ENCODE assay signal across 15 mouse cellular contexts in the genomic region with DNA sequence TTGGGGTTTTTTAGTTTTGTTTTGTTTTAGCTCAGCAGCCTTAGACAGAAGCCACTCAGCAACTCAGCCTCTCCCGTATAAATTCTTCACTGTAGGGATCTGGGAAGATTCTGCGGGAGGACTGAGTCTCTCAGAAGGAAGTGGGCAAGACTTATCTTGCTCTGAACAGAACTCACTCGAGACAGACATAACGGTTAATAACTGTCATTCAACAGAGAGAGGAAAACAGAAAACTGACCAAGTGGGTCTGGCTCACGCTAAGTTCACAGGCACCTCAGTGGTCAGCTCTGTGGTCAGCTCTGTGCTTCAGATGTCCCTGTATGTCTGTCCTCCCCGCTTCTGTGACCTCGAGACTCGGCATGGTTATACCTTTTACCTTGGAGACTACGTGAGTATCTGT. TPM values are rescaled to one million over a fixed set of nuclear protein-coding genes. Genes with fewer than 3 reads are reported as not detected.
DNase-seq lines count a peak whose midpoint lies in the region; ATAC-seq lines count a peak whose summit lies in the region.
"Had no signal": no experiment of that assay in that cellular context is flagged by ENCODE, and none has a peak within 500 bp of the region (broad histone marks: within the 10 kb centered on the region; RNA-seq: fewer than 3 reads in every experiment).

No protein-coding gene starts in this region.

- peaks cover 82% of the 10 kb centered on the region for H3K4me1 ChIP-seq in heart, embryonic 16.5 days (ENCODE audit: control insufficient read depth, insufficient read depth, low read length)
- peaks cover 33% of the 10 kb centered on the region for H3K4me1 ChIP-seq in midbrain, embryonic 13.5 days (replicated peaks)
- peaks cover 12% of the 10 kb centered on the region; the same call in 1 of the 2 replicates for H3K4me1 ChIP-seq in midbrain, embryonic 14.5 days (ENCODE audit: control insufficient read depth, insufficient read depth, low read length)
- peaks cover 77% of the 10 kb centered on the region for H3K4me1 ChIP-seq in limb, embryonic 10.5 days
- H3K4me1 ChIP-seq in stomach, embryonic 15.5 days = peaks cover 48% of the 10 kb centered on the region

- no peak for DNase-seq in heart, postnatal 36 days
- DNase-seq in midbrain, embryonic 14.5 days = no peak
- DNase-seq in limb, embryonic 10.5 days (ENCODE audit: low spot score) = no peak
- no peak for DNase-seq in urinary bladder, adult 2 months (ENCODE audit: low spot score)
- DNase-seq: adrenal gland, postnatal 25 days; lung, postnatal 4 days had no signal

- 56% methylated on average over 9 of the region's 9 CpGs for WGBS in heart, embryonic 16.5 days
- 86% methylated on average over 9 of the region's 9 CpGs for WGBS in midbrain, embryonic 13.5 days
- WGBS in midbrain, embryonic 14.5 days = 89% methylated on average over 9 of the region's 9 CpGs
- 71% methylated on average over 9 of the region's 9 CpGs for WGBS in limb, embryonic 10.5 days
- 70% methylated on average over 9 of the region's 9 CpGs for WGBS in stomach, embryonic 15.5 days

- H3K36me3 ChIP-seq in heart, embryonic 16.5 days (ENCODE audit: control insufficient read depth, insufficient read depth) = no peaks in the 10 kb centered on the region; the same call in 1 of the 2 replicates
- H3K36me3 ChIP-seq in midbrain, embryonic 13.5 days = no peaks in the 10 kb centered on the region
- H3K36me3 ChIP-seq in midbrain, embryonic 14.5 days (ENCODE audit: control insufficient read depth, insufficient read depth, low read length) = no peaks in the 10 kb centered on the region
- no peaks in the 10 kb centered on the region for H3K36me3 ChIP-seq in limb, embryonic 10.5 days
- H3K36me3 ChIP-seq in stomach, embryonic 15.5 days = no peaks in the 10 kb centered on the region
- H3K36me3 ChIP-seq: hindbrain, embryonic 15.5 days; neural tube, embryonic 13.5 days had no signal

- no peak overlapping the region for H3K4me3 ChIP-seq in heart, embryonic 16.5 days (ENCODE audit: low read length)
- H3K4me3 ChIP-seq in midbrain, embryonic 13.5 days (replicated peaks) = no peak overlapping the region
- H3K4me3 ChIP-seq in midbrain, embryonic 14.5 days (replicated peaks; ENCODE audit: low read depth, low read length) = no peak overlapping the region
- H3K4me3 ChIP-seq in limb, embryonic 10.5 days = no peak overlapping the region
- no peak overlapping the region for H3K4me3 ChIP-seq in stomach, embryonic 15.5 days (replicated peaks)
- H3K4me3 ChIP-seq: hindbrain, embryonic 15.5 days; neural tube, embryonic 13.5 days had no signal

- 0 out of 2 replicates have a peak overlapping the region, but pooled peaks have one; percentile 20 for H3K4me2 ChIP-seq in heart, embryonic 16.5 days (ENCODE audit: low read depth, low read length)
- H3K4me2 ChIP-seq in midbrain, embryonic 13.5 days (replicated peaks) = no peak overlapping the region
- H3K4me2 ChIP-seq in midbrain, embryonic 14.5 days (ENCODE audit: low read length) = no peak overlapping the region
- H3K4me2 ChIP-seq in stomach, embryonic 15.5 days = no peak overlapping the region
- H3K4me2 ChIP-seq: hindbrain, embryonic 15.5 days; neural tube, embryonic 13.5 days had no signal

- H3K27ac ChIP-seq in heart, embryonic 16.5 days (ENCODE audit: low read length) = peak overlapping the region; percentile 21
- H3K27ac ChIP-seq in midbrain, embryonic 13.5 days = no peak overlapping the region
- no peak overlapping the region for H3K27ac ChIP-seq in midbrain, embryonic 14.5 days (replicated peaks; ENCODE audit: low read depth, low read length)
- peak overlapping the region; percentile 84 for H3K27ac ChIP-seq in limb, embryonic 10.5 days
- peak overlapping the region; percentile 6; the same call in 1 of the 2 replicates for H3K27ac ChIP-seq in stomach, embryonic 15.5 days
- H3K27ac ChIP-seq: hindbrain, embryonic 15.5 days; neural tube, embryonic 13.5 days had no signal

- intact Hi-C loops in heart, postnatal 36 days (cut with DNase I) = no loop called here

- H3K9ac ChIP-seq in heart, embryonic 16.5 days (ENCODE audit: low read length) = no peak overlapping the region
- 0 out of 2 replicates have a peak overlapping the region, but pooled peaks have one; percentile 11 for H3K9ac ChIP-seq in midbrain, embryonic 13.5 days (replicated peaks)
- H3K9ac ChIP-seq in midbrain, embryonic 14.5 days (replicated peaks; ENCODE audit: low read length) = no peak overlapping the region
- H3K9ac ChIP-seq in stomach, embryonic 15.5 days = no peak overlapping the region
- H3K9ac ChIP-seq: hindbrain, embryonic 15.5 days; neural tube, embryonic 13.5 days had no signal

- no peak for ATAC-seq in heart, embryonic 16.5 days (replicated peaks; ENCODE audit: extremely low read depth, insufficient read depth, low FRiP score)
- ATAC-seq in midbrain, embryonic 13.5 days = no peak
- ATAC-seq in midbrain, embryonic 14.5 days (ENCODE audit: low FRiP score, low TSS enrichment) = no peak
- no peak for ATAC-seq in stomach, embryonic 15.5 days (ENCODE audit: insufficient read depth, low FRiP score, low read depth)

- no peaks in the 10 kb centered on the region for H3K27me3 ChIP-seq in heart, embryonic 16.5 days (ENCODE audit: control insufficient read depth, insufficient read depth, low read length)
- no peaks in the 10 kb centered on the region for H3K27me3 ChIP-seq in midbrain, embryonic 13.5 days
- no peaks in the 10 kb centered on the region for H3K27me3 ChIP-seq in midbrain, embryonic 14.5 days (ENCODE audit: control insufficient read depth, insufficient read depth, low read length)
- H3K27me3 ChIP-seq in limb, embryonic 10.5 days (ENCODE audit: low read depth, poor library complexity, severe bottlenecking) = peaks cover 18% of the 10 kb centered on the region; the same call in 1 of the 2 replicates
- H3K27me3 ChIP-seq in stomach, embryonic 15.5 days (replicated peaks) = no peaks in the 10 kb centered on the region
- H3K27me3 ChIP-seq: hindbrain, embryonic 15.5 days; neural tube, embryonic 13.5 days had no signal

- no peaks in the 10 kb centered on the region for H3K9me3 ChIP-seq in heart, embryonic 16.5 days (replicated peaks; ENCODE audit: control insufficient read depth, low read length)
- no peaks in the 10 kb centered on the region for H3K9me3 ChIP-seq in midbrain, embryonic 13.5 days
- no peaks in the 10 kb centered on the region for H3K9me3 ChIP-seq in midbrain, embryonic 14.5 days (ENCODE audit: control insufficient read depth, low read length)
- no peaks in the 10 kb centered on the region for H3K9me3 ChIP-seq in limb, embryonic 10.5 days (replicated peaks)
- no peaks in the 10 kb centered on the region for H3K9me3 ChIP-seq in stomach, embryonic 15.5 days
- H3K9me3 ChIP-seq: hindbrain, embryonic 15.5 days; neural tube, embryonic 13.5 days had no signal

RNA-seq across cellular contexts. Expression of a gene that starts 37.9 kb away (rescaled TPM):
- 0.91 and 1.1 TPM in 2 replicates for polyA plus RNA-seq in heart, embryonic 16.5 days (2015; fragmentation: Nextera tagmentation; extraction: Ambion mirVana)
- 1 to 10 TPM in 1 of 2 experiments, under 1 TPM in 1; 0.28 to 1.8 TPM for total RNA-seq in heart, postnatal 36 days (2021)
- 0.27 and 0.42 TPM in 2 replicates for polyA plus RNA-seq in midbrain, embryonic 13.5 days (2015; fragmentation: Nextera tagmentation; extraction: Ambion mirVana)
- polyA plus RNA-seq in midbrain, embryonic 14.5 days (2014; fragmentation: Nextera tagmentation; extraction: Ambion mirVana) = 0.70 and 0.77 TPM in 2 replicates
- polyA plus RNA-seq in limb, embryonic 10.5 days (2016; fragmentation: Nextera tagmentation; extraction: Ambion mirVana) = 0.33 and 0.59 TPM in 2 replicates
- 1.1 and 1.2 TPM in 2 replicates for polyA plus RNA-seq in stomach, embryonic 15.5 days (2015; fragmentation: Nextera tagmentation; extraction: Ambion mirVana)
- 5.4 and 6.1 TPM in 2 replicates for polyA plus RNA-seq in urinary bladder, adult 2 months (2012; rRNA removed)

RNA-seq across cellular contexts. Expression of a gene that starts 49.4 kb away (rescaled TPM):
- not detected in 2 replicates for polyA plus RNA-seq in heart, embryonic 16.5 days (2015; fragmentation: Nextera tagmentation; extraction: Ambion mirVana)
- not detected for total RNA-seq in heart, postnatal 36 days (2021)
- not detected in 2 replicates for polyA plus RNA-seq in midbrain, embryonic 13.5 days (2015; fragmentation: Nextera tagmentation; extraction: Ambion mirVana)
- polyA plus RNA-seq in midbrain, embryonic 14.5 days (2014; fragmentation: Nextera tagmentation; extraction: Ambion mirVana) = not detected in 2 replicates
- not detected in 2 replicates for polyA plus RNA-seq in limb, embryonic 10.5 days (2016; fragmentation: Nextera tagmentation; extraction: Ambion mirVana)
- polyA plus RNA-seq in stomach, embryonic 15.5 days (2015; fragmentation: Nextera tagmentation; extraction: Ambion mirVana) = not detected in 2 replicates
- polyA plus RNA-seq in urinary bladder, adult 2 months (2012; rRNA removed) = not detected in 2 replicates
- total RNA-seq: adrenal gland, postnatal 25 days; gastrocnemius, adult 18-20 months; left cerebral cortex, postnatal 14 days had no signal
- polyA plus RNA-seq: cerebellum, adult 2 months; embryonic facial prominence, embryonic 11.5 days; hindbrain, embryonic 15.5 days; neural tube, embryonic 13.5 days had no signal

Comparison
In these comparisons a context has a peak if more than half of its experiments do, and no peak if none do; other contexts are left out.
1. H3K27ac ChIP-seq: peak in heart, embryonic 16.5 days (single experiment), limb, embryonic 10.5 days (single experiment) and stomach, embryonic 15.5 days (single experiment); none in midbrain, embryonic 13.5 days (single experiment) and midbrain, embryonic 14.5 days (single experiment).